In genomic region chr12:38928786-38929351, GRCm38 (mm10) we compare ENCODE assay signal across 7 mouse cellular contexts.
DNase-seq lines count a peak whose midpoint lies in the region; ATAC-seq lines count a peak whose summit lies in the region.

No protein-coding gene starts in this region.

- peak; percentile 91 for ATAC-seq in CD4-positive, CD25-positive, alpha-beta regulatory T cell, adult 4 months
- peak; percentile 55; the same call in 1 of the 2 replicates for ATAC-seq in intestine, embryonic 15.5 days

- no peaks in the 10 kb centered on the region for H3K9me3 ChIP-seq in intestine, embryonic 15.5 days

- WGBS in intestine, embryonic 15.5 days = 39% methylated on average over 11 of the region's 11 CpGs

- DNase-seq in 416B (ENCODE audit: low read depth) = peak; percentile 90
- DNase-seq in cerebellum, adult 8-10 months = peak; percentile 30
- peak; percentile 8 for DNase-seq in gastrocnemius, postnatal 10 days
- peak; percentile 62 for DNase-seq in lung, postnatal 36 days
- DNase-seq in right cerebral cortex, postnatal 4 days = peak; percentile 5

- H3K27ac ChIP-seq in intestine, embryonic 15.5 days = no peak overlapping the region

- H3K36me3 ChIP-seq in intestine, embryonic 15.5 days = no peaks in the 10 kb centered on the region

- H3K4me2 ChIP-seq in intestine, embryonic 15.5 days (replicated peaks) = peak overlapping the region; percentile 27; the same call in 1 of the 2 replicates

- H3K27me3 ChIP-seq in intestine, embryonic 15.5 days (replicated peaks) = no peaks in the 10 kb centered on the region

- no peak overlapping the region for H3K9ac ChIP-seq in intestine, embryonic 15.5 days

- H3K4me3 ChIP-seq in intestine, embryonic 15.5 days (replicated peaks) = no peak overlapping the region

- no peaks in the 10 kb centered on the region for H3K4me1 ChIP-seq in intestine, embryonic 15.5 days (replicated peaks)

Comparison
In these comparisons a context has a peak if more than half of its experiments do, and no peak if none do; other contexts are left out.
1. DNase-seq: peak in every context shown above with its lines; median percentile 90 in 416B; 62 in lung, postnatal 36 days; 30 in cerebellum, adult 8-10 months; 8 in gastrocnemius, postnatal 10 days; 5 in right cerebral cortex, postnatal 4 days.